Mouse (Mus musculus) ES-E14 (cell line): Measurements from ENCODE around the gene Pus7l.

Source experiments
- MAFK ChIP-seq: IDR thresholded peaks from 2 replicates; pipeline ENCODE4 v1.6.1; 2014; ENCODE audit warnings: mild to moderate bottlenecking, low read depth, low read length, inconsistent platforms; ENCODE audit not compliant: insufficient read depth
- ZC3H11A ChIP-seq: IDR thresholded peaks from 2 replicates; pipeline ENCODE4 v1.6.1; 2012; ENCODE audit warnings: low read depth, mild to moderate bottlenecking, inconsistent platforms, low read length, borderline replicate concordance

DNA sequence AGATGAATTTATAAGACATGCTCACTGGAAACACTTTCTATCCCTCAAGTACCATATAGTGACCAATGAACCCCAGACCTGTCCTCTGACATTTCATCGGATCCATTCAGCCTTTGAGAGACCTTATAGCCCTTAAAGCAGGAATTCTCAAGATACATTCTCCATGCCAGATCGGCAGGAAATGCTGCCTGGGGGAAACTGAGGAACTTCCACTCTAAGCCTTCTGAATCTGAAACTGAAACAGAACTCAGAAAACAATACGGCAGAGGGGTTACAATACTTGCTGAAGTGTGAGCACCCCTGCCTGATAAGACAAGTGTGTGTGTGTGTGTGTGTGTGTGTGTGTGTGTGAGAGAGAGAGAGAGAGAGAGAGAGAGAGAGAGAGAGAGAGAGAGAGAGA, 4.1 kb downstream of the Pus7l start:
- TF ChIP-seq MAFK (no peak), ZC3H11A (no peak)
